Mouse (Mus musculus) adrenal gland, postnatal 25 days (tissue): ENCODE results near the gene Sap30bp. TPM values are rescaled to one million over a fixed set of nuclear protein-coding genes. Genes with fewer than 3 reads are reported as not detected.

Experiments
- DNase-seq: peaks from one replicate; pipeline ENCODE4 v3.0.0; 2021; ENCODE audit warnings: mixed read lengths
- long read RNA-seq: library from polyadenylated mRNA; stranded (forward); transcript quantifications from one replicate; pipeline ENCODE4 v2.0.0, GENCODE M21; 2021
- total RNA-seq: library from RNA; stranded (reverse); gene quantifications from 2 replicates; pipeline ENCODE4 v1.2.3, GENCODE M21; 2021

Gene Sap30bp
- total RNA-seq, result 32.0 and 41.3 TPM in 2 replicates
- long read RNA-seq, transcript Sap30bp-203 (11 exons, 3,654 nt), result major isoform, 14 of 32 reads
- long read RNA-seq, partial matches to known transcripts, result 16 of 32 reads
- long read RNA-seq, other reads (novel, unspliced or antisense), result 2 of 32 reads

DNA sequence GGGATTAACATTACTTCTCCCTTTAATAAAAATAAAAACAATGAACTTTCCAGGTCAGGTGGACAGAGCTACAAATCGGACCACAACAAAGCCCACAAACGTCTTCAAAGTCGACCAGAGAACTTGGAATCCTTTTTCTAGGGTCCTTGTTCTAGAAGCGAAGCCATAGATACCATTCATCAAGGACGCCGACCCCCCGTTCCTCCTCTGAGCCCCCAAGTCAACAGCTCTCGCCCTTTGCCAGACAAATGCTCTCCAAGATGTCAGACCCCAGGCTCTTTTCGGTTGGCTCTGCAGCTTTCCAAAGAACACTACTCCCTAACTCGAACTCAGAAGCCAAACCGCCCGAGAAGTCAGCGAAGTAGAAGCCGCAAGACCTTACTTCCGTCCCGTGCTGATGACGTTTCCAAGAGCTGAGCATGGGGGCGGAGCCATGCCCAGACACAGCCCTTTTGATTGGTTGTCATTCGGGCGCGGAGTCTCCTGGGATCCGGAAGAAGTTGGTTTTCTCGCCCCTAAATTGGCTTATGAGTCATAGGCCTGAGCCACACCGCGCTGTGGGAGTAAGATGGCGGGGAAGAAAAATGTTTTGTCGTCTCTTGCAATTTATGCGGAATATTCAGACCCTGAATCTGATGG, at the start of gene Sap30bp, which contains the start of gene Recql5:
Sap30bp (plus strand) TSS at position 175 of the 639 bp plus-strand sequence.
Recql5 (minus strand) TSS at position 370 of the 639 bp plus-strand sequence.
- peak; percentile 94 for DNase-seq

DNA sequence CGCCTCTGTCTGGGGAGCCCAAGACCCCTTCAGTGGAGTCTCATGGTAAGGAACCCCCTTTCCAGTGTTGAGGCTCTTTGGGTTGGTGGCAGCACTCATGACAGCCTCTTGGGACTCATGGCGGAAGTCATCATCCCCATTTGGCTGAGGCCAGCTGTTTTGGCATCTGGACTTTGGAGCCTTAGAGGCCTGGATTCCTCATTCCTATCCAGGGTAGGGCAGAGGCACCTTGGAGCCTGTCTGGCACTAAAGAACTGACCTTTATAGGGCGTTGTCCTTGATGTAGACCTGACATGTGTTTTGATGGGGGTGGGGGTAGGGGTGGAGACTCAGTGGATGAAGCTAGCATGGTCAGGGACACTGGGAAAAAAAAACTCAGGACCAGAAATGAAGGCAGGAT, 48.7 kb upstream of the Sap30bp start:
- no peak for DNase-seq

DNA sequence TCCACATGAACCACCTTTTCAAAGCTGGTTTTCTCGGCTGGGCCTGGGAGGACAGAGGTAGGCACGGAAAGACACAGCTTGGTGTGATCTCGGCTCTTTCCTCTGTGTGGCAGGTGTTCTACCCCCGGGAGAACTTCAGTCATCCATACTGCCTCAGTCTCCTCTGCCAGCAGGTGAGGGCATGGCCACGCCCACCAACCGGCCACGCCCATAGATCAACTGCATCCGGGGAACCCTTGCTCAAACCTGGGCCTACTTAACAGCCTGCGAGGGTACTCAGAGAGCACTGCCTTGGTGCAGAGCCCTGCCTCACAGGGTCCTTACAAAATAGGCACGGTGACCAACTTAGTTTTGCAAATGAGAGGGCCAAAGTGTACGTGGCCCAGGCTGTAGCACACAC, 47.8 kb upstream of the Sap30bp start:
- DNase-seq, result no peak

GRCm38 (mm10) chr11:115886446-115886845, 46.6 kb upstream of the Sap30bp start:
- DNase-seq, result peak; percentile 25

- no peak for DNase-seq
Observed at GRCm38 (mm10) chr11:115888020-115888419, 45.1 kb upstream of the Sap30bp start.

GRCm38 (mm10) chr11:115889159-115889558, 43.9 kb upstream of the Sap30bp start:
- DNase-seq, result no peak

GRCm38 (mm10) chr11:115892213-115892612, 40.9 kb upstream of the Sap30bp start:
- DNase-seq, result no peak

GRCm38 (mm10) chr11:115893071-115893470, 40.0 kb upstream of the Sap30bp start:
- DNase-seq, result no peak

- DNase-seq, result no peak
Observed at GRCm38 (mm10) chr11:115894755-115895520, 38.1 kb upstream of the Sap30bp start.

DNA sequence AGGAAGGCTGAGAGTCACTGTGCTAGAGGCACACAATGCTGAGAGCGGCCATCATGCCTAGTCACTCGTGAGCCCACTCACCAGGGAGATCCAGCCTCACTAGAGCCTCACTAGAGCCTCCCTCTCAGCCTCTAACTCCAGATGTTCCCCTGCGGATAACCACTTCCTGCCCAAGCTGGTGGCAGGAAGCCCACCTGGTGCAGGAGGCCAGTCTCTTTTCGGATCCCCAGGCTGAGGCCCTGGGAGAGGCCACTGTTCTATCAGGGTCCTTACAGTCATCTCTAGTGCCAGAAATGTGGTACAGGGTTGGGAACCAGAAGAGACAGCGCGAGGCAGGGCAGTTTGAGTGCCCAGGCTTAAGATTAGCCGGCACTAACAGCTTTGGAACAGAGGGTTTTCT, 34.6 kb upstream of the Sap30bp start:
- DNase-seq, result no peak

GRCm38 (mm10) chr11:115898886-115899285, 34.2 kb upstream of the Sap30bp start:
- peak; percentile 34 for DNase-seq

DNA sequence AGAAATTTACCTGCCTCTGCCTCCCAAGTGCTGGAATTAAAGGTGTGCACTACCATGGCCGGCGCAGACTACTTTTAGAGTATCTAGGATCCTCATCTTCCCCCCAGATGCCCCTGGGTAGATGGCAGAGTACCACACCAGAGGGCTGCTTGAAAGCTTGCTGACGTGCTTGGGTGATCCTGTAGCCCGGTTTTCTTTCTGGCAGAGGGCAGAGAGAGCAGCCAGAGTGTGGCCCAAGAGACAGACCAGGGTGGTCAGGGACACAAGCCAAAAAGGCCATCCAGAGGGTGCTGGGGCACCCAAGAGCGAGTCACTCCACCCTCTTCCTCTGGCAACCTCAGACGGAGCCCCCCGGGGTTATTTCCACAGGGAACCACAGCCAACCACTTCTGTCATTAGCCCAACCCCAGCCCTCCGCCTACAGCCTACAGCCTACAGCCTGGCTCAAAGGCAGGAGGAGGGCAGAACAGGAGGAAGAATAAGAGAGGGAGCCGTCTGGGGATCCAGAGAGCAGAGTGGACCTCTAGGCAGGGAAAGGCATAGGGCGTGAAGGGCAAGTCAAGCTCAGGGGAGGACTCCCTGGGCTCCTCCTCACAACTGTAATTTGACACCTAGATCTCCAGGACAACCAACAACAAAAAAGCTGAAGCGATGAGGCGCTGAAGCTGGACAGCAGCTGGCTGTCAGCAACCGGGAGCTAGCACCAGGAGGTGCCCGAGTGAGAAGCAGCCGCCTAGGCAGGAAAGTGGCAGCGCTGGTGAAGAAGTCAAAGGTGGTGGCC, 33.4 kb upstream of the Sap30bp start, which contains the start of gene Smim5:
Smim5 (plus strand) TSS at position 481 of the 781 bp plus-strand sequence.
- DNase-seq, result no peak

DNA sequence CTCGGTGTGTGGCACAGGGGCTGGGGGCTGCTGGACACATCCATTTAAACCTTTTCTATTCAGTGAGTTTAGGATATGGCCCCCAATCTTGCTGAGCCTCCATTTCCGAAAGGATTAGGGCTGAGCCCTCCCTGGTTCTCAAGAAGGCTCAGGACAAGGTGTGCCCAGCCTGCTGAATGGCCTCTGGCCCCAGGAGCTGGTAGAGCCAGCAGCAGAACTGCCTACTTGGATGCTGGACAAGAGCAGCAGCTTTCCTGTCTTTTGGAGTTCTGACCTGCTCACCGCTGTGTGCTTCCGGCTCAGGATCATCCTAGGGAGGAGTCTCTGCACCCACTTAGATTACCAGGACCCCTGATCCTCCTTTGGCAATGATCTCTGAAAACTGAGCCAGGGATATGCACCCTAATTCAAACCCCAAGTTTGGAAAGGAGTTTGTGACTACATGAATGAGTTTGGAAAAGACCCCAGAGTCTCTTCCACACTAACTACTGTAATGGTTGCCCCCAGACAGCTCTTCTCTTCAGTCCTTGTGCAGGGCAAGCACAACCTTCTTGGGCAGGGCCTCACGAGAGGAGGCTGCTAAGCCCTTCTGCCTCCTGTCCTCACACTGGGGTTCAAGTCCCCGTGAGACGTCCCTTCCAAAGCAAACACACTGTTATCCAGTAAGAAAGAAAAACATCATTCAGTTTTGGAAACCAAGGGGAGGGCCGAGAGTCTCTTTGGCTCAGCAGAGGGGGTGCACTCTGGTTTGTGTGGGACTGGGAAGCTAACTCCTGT, 32.3 kb upstream of the Sap30bp start:
- DNase-seq, result no peak

GRCm38 (mm10) chr11:115901338-115902161, 31.5 kb upstream of the Sap30bp start:
- DNase-seq, result no peak

GRCm38 (mm10) chr11:115902177-115902576, 30.9 kb upstream of the Sap30bp start:
- no peak for DNase-seq

DNA sequence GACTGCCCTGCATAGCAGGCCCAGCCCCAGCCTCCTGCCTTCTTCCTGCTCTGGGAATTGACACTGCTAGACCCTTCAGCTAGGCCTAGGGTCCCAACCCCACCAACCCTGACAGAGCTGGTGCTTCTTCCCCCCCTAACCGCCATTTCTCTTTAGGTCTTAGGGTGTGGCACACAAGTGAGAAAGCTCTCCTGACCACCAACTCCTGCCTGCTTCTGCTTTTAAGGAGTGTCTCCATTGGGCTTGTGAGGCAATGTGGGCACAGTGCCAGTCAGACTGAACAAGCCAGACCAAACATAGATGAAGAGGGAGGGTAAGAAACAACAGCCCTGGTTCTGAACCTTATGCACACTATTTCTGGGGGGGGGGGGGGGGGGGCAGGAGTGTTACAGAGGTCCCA, 30.3 kb upstream of the Sap30bp start:
- peak; percentile 30 for DNase-seq

DNA sequence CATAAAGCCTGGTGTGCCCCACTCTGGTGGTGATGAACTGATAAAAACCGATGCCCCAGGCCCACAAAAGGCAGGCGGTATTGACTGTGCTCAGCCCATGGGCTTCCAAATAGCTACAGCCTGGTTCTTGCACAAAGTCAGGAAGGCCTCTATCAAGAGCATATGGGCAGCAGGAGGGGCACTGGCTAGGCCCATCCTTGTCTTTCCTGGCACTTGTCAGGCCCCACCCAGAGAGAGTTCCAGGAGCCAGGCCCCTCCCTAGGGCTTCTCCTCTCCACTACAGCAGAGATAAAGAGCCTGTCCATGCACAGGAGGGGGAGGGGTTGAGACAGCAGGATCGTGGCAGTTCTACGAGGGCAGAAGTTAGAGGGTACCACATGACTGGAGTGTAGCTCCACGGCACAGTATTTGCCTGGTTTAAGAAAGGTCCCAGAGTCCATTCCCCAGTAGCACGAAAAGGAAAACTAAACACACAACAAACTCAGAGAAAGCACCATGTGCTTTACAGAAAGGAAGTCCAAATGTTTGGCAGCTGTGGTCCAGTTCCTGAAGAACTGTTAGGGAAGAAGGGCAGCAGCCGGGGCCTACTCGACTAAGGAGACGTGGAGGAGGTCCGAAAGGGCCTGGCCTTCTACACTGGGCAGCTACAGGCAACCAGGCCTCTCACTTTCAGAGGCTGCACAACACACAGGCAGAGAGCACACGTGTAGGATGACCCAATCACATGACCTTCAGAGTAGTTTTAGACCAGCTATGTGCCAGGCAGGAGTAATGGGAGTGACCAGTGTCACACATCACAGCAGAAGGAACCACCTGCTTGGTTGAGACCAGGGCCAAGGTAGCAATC, 29.5 kb upstream of the Sap30bp start:
- no peak for DNase-seq

GRCm38 (mm10) chr11:115904231-115904955, 28.7 kb upstream of the Sap30bp start:
- no peak for DNase-seq
